Mouse (Mus musculus): ENCODE data around the gene Cbfa2t3. TPM values are rescaled to one million over a fixed set of nuclear protein-coding genes. Genes with fewer than 3 reads are reported as not detected.
A peak's percentile ranks its signal among the peaks of the same experiment; 100 is the strongest.

Cbfa2t3 gene
- polyA plus RNA-seq, 1 experiment = 7.7 TPM

GRCm38 (mm10) chr8:122692152-122692551 is 6.8 kb downstream of the Cbfa2t3 start:
- no peak for DNase-seq (ENCODE audit: extremely low spot score in 1 of 2, low spot score in 1 of 2)

GRCm38 (mm10) chr8:122691018-122691417 is 7.9 kb downstream of the Cbfa2t3 start:
- peak in 1 of 2 experiments; percentile 28 for DNase-seq (ENCODE audit: extremely low spot score in 1 of 2, low spot score in 1 of 2)

- no peak for DNase-seq (ENCODE audit: extremely low spot score in 1 of 2, low spot score in 1 of 2)
Observed at GRCm38 (mm10) chr8:122689315-122689714, 9.6 kb downstream of the Cbfa2t3 start.

GRCm38 (mm10) chr8:122686879-122687278 is 12.0 kb downstream of the Cbfa2t3 start:
- no peak for DNase-seq (ENCODE audit: extremely low spot score in 1 of 2, low spot score in 1 of 2)

GRCm38 (mm10) chr8:122685097-122685861 is 13.6 kb downstream of the Cbfa2t3 start:
- no peak for DNase-seq (ENCODE audit: extremely low spot score in 1 of 2, low spot score in 1 of 2)

- no peak for DNase-seq (ENCODE audit: extremely low spot score in 1 of 2, low spot score in 1 of 2)
Observed at GRCm38 (mm10) chr8:122682820-122683219, 16.1 kb downstream of the Cbfa2t3 start.

- DNase-seq (ENCODE audit: extremely low spot score in 1 of 2, low spot score in 1 of 2) = no peak
Observed at GRCm38 (mm10) chr8:122680171-122680570, 18.7 kb downstream of the Cbfa2t3 start.

- no peak for DNase-seq (ENCODE audit: extremely low spot score in 1 of 2, low spot score in 1 of 2)
Observed at GRCm38 (mm10) chr8:122679325-122679920, 19.5 kb downstream of the Cbfa2t3 start.

- no peak for DNase-seq (ENCODE audit: extremely low spot score in 1 of 2, low spot score in 1 of 2)
Observed at GRCm38 (mm10) chr8:122678896-122679210, 20.1 kb downstream of the Cbfa2t3 start.

GRCm38 (mm10) chr8:122678061-122678895 is 20.6 kb downstream of the Cbfa2t3 start:
- peak in 1 of 2 experiments; percentile 83 for DNase-seq (ENCODE audit: extremely low spot score in 1 of 2, low spot score in 1 of 2)

GRCm38 (mm10) chr8:122677481-122678021 is 21.4 kb downstream of the Cbfa2t3 start:
- DNase-seq (ENCODE audit: extremely low spot score in 1 of 2, low spot score in 1 of 2) = no peak

GRCm38 (mm10) chr8:122676621-122677480 is 22.1 kb downstream of the Cbfa2t3 start:
- DNase-seq (ENCODE audit: extremely low spot score in 1 of 2, low spot score in 1 of 2) = peak in 1 of 2 experiments; percentile 85

GRCm38 (mm10) chr8:122675596-122676420 is 23.1 kb downstream of the Cbfa2t3 start:
- peak in 1 of 2 experiments; percentile 52 for DNase-seq (ENCODE audit: extremely low spot score in 1 of 2, low spot score in 1 of 2)

- DNase-seq (ENCODE audit: extremely low spot score in 1 of 2, low spot score in 1 of 2) = no peak
Observed at GRCm38 (mm10) chr8:122674999-122675398, 23.9 kb downstream of the Cbfa2t3 start.

GRCm38 (mm10) chr8:122673989-122674388 is 24.9 kb downstream of the Cbfa2t3 start:
- DNase-seq (ENCODE audit: extremely low spot score in 1 of 2, low spot score in 1 of 2) = no peak

- DNase-seq (ENCODE audit: extremely low spot score in 1 of 2, low spot score in 1 of 2) = no peak
Observed at GRCm38 (mm10) chr8:122671894-122672293, 27.0 kb downstream of the Cbfa2t3 start.

- no peak for DNase-seq (ENCODE audit: extremely low spot score in 1 of 2, low spot score in 1 of 2)
Observed at GRCm38 (mm10) chr8:122670718-122671117, 28.2 kb downstream of the Cbfa2t3 start.

- no peak for DNase-seq (ENCODE audit: extremely low spot score in 1 of 2, low spot score in 1 of 2)
Observed at GRCm38 (mm10) chr8:122670001-122670400, 28.9 kb downstream of the Cbfa2t3 start.

- no peak for DNase-seq (ENCODE audit: extremely low spot score in 1 of 2, low spot score in 1 of 2)
Observed at GRCm38 (mm10) chr8:122669370-122669769, 29.5 kb downstream of the Cbfa2t3 start.
